Mouse (Mus musculus) layer of hippocampus, adult 8-10 months (tissue): ENCODE data around the gene Atf3. TPM values are rescaled to one million over a fixed set of nuclear protein-coding genes. Genes with fewer than 3 reads are reported as not detected.

ENCODE experiments used
- DNase-seq, 2 experiments: peaks; one replicate each; pipeline ENCODE4 v3.0.0; 2022; ENCODE audit warnings: low spot score in 2 of 2
- total RNA-seq, 4 experiments: library from RNA; stranded (reverse); gene quantifications; 2 replicates each; pipeline ENCODE4 v1.2.4; 2022

Atf3 gene
- total RNA-seq = 1 to 10 TPM in 3 of 4 experiments, under 1 TPM in 1; 0.80 to 7.7 (median 3.5) TPM

- DNase-seq = no peak
Measured at GRCm38 (mm10) chr1:191217939-191218338, at the start of gene Atf3. Gene Atf3, minus strand, starts transcription at chr1:191218039.

- no peak for DNase-seq
Measured at GRCm38 (mm10) chr1:191267162-191267561, 49.3 kb upstream of the Atf3 start.

- no peak for DNase-seq
Measured at GRCm38 (mm10) chr1:191263471-191263870, 45.6 kb upstream of the Atf3 start.

GRCm38 (mm10) chr1:191261861-191262260 is 44.0 kb upstream of the Atf3 start:
- DNase-seq = no peak

- DNase-seq = no peak
Measured at GRCm38 (mm10) chr1:191259661-191260060, 41.8 kb upstream of the Atf3 start.

GRCm38 (mm10) chr1:191259121-191259520 is 41.3 kb upstream of the Atf3 start:
- DNase-seq = no peak

GRCm38 (mm10) chr1:191258521-191258920 is 40.7 kb upstream of the Atf3 start:
- DNase-seq = no peak

- no peak for DNase-seq
Measured at GRCm38 (mm10) chr1:191257981-191258380, 40.1 kb upstream of the Atf3 start.

- DNase-seq = no peak
Measured at GRCm38 (mm10) chr1:191257351-191257771, 39.5 kb upstream of the Atf3 start.

GRCm38 (mm10) chr1:191256566-191257350 is 38.9 kb upstream of the Atf3 start:
- no peak for DNase-seq

GRCm38 (mm10) chr1:191256134-191256533 is 38.3 kb upstream of the Atf3 start:
- no peak for DNase-seq

GRCm38 (mm10) chr1:191254448-191254847 is 36.6 kb upstream of the Atf3 start:
- DNase-seq = no peak

- DNase-seq = no peak
Measured at GRCm38 (mm10) chr1:191253636-191254035, 35.8 kb upstream of the Atf3 start.

GRCm38 (mm10) chr1:191249975-191250374 is 32.1 kb upstream of the Atf3 start:
- no peak for DNase-seq

GRCm38 (mm10) chr1:191248423-191248822 is 30.6 kb upstream of the Atf3 start:
- DNase-seq = no peak

GRCm38 (mm10) chr1:191247561-191247960 is 29.7 kb upstream of the Atf3 start:
- DNase-seq = no peak

GRCm38 (mm10) chr1:191243855-191244254 is 26.0 kb upstream of the Atf3 start:
- DNase-seq = no peak

GRCm38 (mm10) chr1:191242065-191242698 is 24.3 kb upstream of the Atf3 start:
- DNase-seq = no peak

GRCm38 (mm10) chr1:191241574-191241973 is 23.7 kb upstream of the Atf3 start:
- DNase-seq = no peak

- no peak for DNase-seq
Measured at GRCm38 (mm10) chr1:191239602-191240001, 21.8 kb upstream of the Atf3 start.

GRCm38 (mm10) chr1:191235788-191236542 is 18.1 kb upstream of the Atf3 start:
- DNase-seq = no peak

GRCm38 (mm10) chr1:191234837-191235236 is 17.0 kb upstream of the Atf3 start:
- DNase-seq = no peak
